Mouse (Mus musculus): ENCODE results near the gene Plod3.

GRCm38 (mm10) chr5:136945084-136945483 lies 41.7 kb upstream of the Plod3 start:
- TF ChIP-seq POLR2A (IDR thresholded peaks at IDR 0.05; ENCODE audit: control insufficient read depth, low read depth, low read length), result no peak
- TF ChIP-seq CTCF (IDR thresholded peaks at IDR 0.05; ENCODE audit: control insufficient read depth, insufficient read depth, insufficient replicate concordance, low read depth, low read length), result no peak
